Mouse (Mus musculus): ENCODE data around the gene Mgat4e. TPM values are rescaled to one million over a fixed set of nuclear protein-coding genes. Genes with fewer than 3 reads are reported as not detected.

Gene Mgat4e
- polyA plus RNA-seq, 1 experiment = not detected

DNA sequence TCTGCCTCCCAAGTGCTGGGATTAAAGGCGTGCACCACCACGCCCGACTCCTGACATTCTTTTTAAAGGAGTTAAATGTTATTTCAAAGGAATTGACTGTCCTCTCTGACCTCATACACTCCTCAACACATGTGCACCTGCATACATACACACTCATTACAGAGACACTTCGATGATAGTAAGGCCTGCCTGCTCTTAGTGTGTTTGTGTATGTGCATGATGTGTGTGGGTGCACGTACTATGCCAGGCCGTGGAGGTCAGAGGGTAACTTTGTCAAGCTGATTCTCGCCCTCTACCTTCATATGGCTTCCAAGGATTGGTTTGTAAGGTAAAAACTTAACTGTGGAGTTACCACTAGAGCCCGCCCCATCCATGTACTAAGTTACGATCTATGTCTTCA, 20.7 kb upstream of the Mgat4e start:
- Histone ChIP-seq H3K4me3 (no peak overlapping the region), H3K79me2 (ENCODE audit: control insufficient read depth, insufficient read depth) (peaks cover 71% of the 10 kb centered on the region), H3ac (ENCODE audit: control insufficient read depth, insufficient read length) (no peak overlapping the region), H3K4me2 (ENCODE audit: low read depth) (no peak overlapping the region), H3K27me3 (ENCODE audit: control insufficient read depth, insufficient read depth, insufficient read length) (no peaks in the 10 kb centered on the region), H3K36me3 (ENCODE audit: control insufficient read depth, insufficient read depth) (no peaks in the 10 kb centered on the region)
- TF ChIP-seq E2F4 (IDR thresholded peaks at IDR 0.05; ENCODE audit: insufficient read depth) (no peak), TCF12 (IDR thresholded peaks at IDR 0.05; ENCODE audit: insufficient read depth, poor library complexity, severe bottlenecking) (no peak), CEBPB (IDR thresholded peaks at IDR 0.05; ENCODE audit: insufficient read depth, poor library complexity, severe bottlenecking) (no peak), USF1 (IDR thresholded peaks at IDR 0.05; ENCODE audit: low read depth) (no peak), TCF3 (IDR thresholded peaks at IDR 0.05; ENCODE audit: insufficient read length, low read depth) (no peak), MYOD1 (IDR thresholded peaks at IDR 0.05; ENCODE audit: control insufficient read depth in 1 of 3, insufficient read length in 2 of 3, low read depth in 2 of 3) (no peak), POLR2AphosphoS2 (IDR thresholded peaks at IDR 0.05; ENCODE audit: insufficient read length, low read depth) (no peak), REST (IDR thresholded peaks at IDR 0.05; ENCODE audit: insufficient read depth, insufficient read length) (no peak), MYOG (IDR thresholded peaks at IDR 0.05; ENCODE audit: control insufficient read depth in 1 of 3, insufficient read depth in 1 of 3, insufficient read length in 2 of 3, low read depth in 2 of 3) (no peak), MAX (IDR thresholded peaks at IDR 0.05; ENCODE audit: low read depth) (no peak), POLR2A (IDR thresholded peaks at IDR 0.05; ENCODE audit: insufficient read length, low read depth) (no peak), SRF (IDR thresholded peaks at IDR 0.05; ENCODE audit: control insufficient read depth, insufficient read length, low read depth) (no peak)

DNA sequence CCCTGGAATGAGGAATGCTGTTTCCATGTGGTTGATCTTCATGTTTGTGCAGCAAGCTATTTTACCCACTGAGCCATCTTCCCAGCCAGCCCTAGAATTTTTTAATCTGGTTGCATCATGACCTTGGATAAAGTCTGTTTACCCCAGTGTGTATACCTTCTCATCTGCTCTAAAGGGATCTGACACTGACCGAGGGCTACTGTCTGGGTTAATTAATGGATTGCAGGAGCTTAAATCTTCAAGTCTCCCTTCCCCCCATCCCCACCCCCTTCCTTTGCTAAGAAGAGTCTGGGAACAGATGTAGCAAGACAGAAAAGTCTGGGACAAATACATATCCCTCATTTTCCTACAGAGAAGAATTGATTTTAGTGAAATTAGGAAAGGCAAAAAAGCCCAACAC, 18.0 kb upstream of the Mgat4e start:
- peaks cover 81% of the 10 kb centered on the region for H3K79me2 ChIP-seq (ENCODE audit: control insufficient read depth, insufficient read depth)
- no peak overlapping the region for H3ac ChIP-seq (ENCODE audit: control insufficient read depth, insufficient read length)
- H3K27me3 ChIP-seq (ENCODE audit: control insufficient read depth, insufficient read depth, insufficient read length) = no peaks in the 10 kb centered on the region
- H3K36me3 ChIP-seq (ENCODE audit: control insufficient read depth, insufficient read depth) = no peaks in the 10 kb centered on the region
- no peak overlapping the region for H3K4me3 ChIP-seq
- H3K4me2 ChIP-seq (ENCODE audit: low read depth) = no peak overlapping the region
- no peak for TF ChIP-seq SRF (IDR thresholded peaks at IDR 0.05; ENCODE audit: control insufficient read depth, insufficient read length, low read depth)
- no peak for TF ChIP-seq POLR2A (IDR thresholded peaks at IDR 0.05; ENCODE audit: insufficient read length, low read depth)
- no peak for TF ChIP-seq MAX (IDR thresholded peaks at IDR 0.05; ENCODE audit: low read depth)

DNA sequence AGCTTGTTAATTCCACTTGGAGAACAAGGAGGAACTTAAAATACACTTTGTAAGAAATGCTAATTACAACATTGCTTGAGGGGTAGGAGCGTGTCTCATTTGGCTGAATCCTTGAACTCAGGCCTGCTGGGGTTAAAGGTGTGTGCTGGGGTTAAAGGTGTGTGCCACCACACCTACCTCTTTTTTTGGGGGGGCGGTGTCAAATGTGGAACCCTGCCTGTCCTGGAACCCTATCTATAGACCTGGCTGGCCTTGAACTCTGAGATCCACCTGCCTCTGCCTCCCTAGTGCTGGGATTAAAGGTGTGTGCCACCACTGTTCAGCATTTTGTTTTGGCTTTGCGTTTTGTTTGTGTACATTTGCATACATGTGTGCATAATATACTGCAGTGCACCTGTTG, 14.2 kb upstream of the Mgat4e start:
- Histone ChIP-seq H3K27me3 (ENCODE audit: control insufficient read depth, insufficient read depth, insufficient read length) (no peaks in the 10 kb centered on the region), H3K4me2 (ENCODE audit: low read depth) (no peak overlapping the region), H3K79me2 (ENCODE audit: control insufficient read depth, insufficient read depth) (peaks cover 63% of the 10 kb centered on the region), H3K36me3 (ENCODE audit: control insufficient read depth, insufficient read depth) (no peaks in the 10 kb centered on the region), H3K4me3 (no peak overlapping the region), H3ac (ENCODE audit: control insufficient read depth, insufficient read length) (no peak overlapping the region)
- TF ChIP-seq MAX (IDR thresholded peaks at IDR 0.05; ENCODE audit: low read depth) (no peak), USF1 (IDR thresholded peaks at IDR 0.05; ENCODE audit: low read depth) (no peak)

DNA sequence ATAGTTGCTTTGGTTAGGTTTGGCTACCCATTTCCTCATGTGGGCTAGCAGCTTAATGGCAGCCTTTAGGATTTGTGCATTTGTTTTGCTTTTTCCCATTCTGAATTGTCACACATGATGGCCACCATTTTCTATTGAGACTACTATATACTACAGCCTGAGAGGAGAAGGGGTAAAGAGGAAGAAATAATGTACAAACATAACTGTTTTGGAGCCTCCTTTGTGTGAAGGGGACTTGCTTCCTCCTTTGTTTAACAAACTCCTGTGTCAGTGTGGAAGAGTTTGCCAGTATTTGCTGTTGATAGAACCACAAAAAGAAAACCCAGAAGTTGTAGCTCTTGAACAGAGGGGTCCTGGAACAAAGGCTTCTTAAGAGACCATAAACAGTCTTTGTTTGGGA, 13.0 kb upstream of the Mgat4e start:
- no peak overlapping the region for H3ac ChIP-seq (ENCODE audit: control insufficient read depth, insufficient read length)
- H3K79me2 ChIP-seq (ENCODE audit: control insufficient read depth, insufficient read depth) = peaks cover 56% of the 10 kb centered on the region
- peak overlapping the region; percentile 58 for H3K4me2 ChIP-seq (ENCODE audit: low read depth)
- peak overlapping the region; percentile 49 for H3K4me3 ChIP-seq
- no peaks in the 10 kb centered on the region for H3K27me3 ChIP-seq (ENCODE audit: control insufficient read depth, insufficient read depth, insufficient read length)
- TF ChIP-seq MAX (IDR thresholded peaks at IDR 0.05; ENCODE audit: low read depth) (no peak), CEBPB (IDR thresholded peaks at IDR 0.05; ENCODE audit: insufficient read depth, poor library complexity, severe bottlenecking) (no peak), REST (IDR thresholded peaks at IDR 0.05; ENCODE audit: insufficient read depth, insufficient read length) (no peak), USF1 (IDR thresholded peaks at IDR 0.05; ENCODE audit: low read depth) (no peak), MYOD1 (IDR thresholded peaks at IDR 0.05; ENCODE audit: control insufficient read depth in 1 of 3, insufficient read length in 2 of 3, low read depth in 2 of 3) (no peak), POLR2A (IDR thresholded peaks at IDR 0.05; ENCODE audit: insufficient read length, low read depth) (no peak), E2F4 (IDR thresholded peaks at IDR 0.05; ENCODE audit: insufficient read depth) (no peak), POLR2AphosphoS2 (IDR thresholded peaks at IDR 0.05; ENCODE audit: insufficient read length, low read depth) (no peak), SRF (IDR thresholded peaks at IDR 0.05; ENCODE audit: control insufficient read depth, insufficient read length, low read depth) (no peak), TCF3 (IDR thresholded peaks at IDR 0.05; ENCODE audit: insufficient read length, low read depth) (no peak), TCF12 (IDR thresholded peaks at IDR 0.05; ENCODE audit: insufficient read depth, poor library complexity, severe bottlenecking) (no peak), MYOG (IDR thresholded peaks at IDR 0.05; ENCODE audit: control insufficient read depth in 1 of 3, insufficient read depth in 1 of 3, insufficient read length in 2 of 3, low read depth in 2 of 3) (no peak)
- H3K36me3 ChIP-seq (ENCODE audit: control insufficient read depth, insufficient read depth) = no peaks in the 10 kb centered on the region

DNA sequence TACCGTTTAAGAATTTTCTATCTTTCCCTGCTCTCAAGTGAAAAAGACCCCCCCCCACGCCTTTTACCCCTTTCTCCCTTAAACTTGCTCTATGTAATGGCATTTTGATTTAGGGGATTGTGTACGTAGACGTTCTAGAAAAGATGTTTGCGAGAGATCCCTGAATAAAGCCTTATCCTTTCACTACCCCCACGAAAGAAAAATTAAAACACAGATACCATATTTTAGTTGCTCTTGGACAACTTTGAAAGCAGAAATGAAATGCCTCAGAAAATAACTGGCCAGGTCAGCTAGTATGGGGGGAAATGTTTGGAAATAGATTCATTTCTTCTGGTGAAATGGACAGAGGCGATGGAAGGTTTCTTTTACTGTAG, 12.3 kb upstream of the Mgat4e start:
- Histone ChIP-seq H3K4me3 (peak overlapping the region; percentile 49), H3K79me2 (ENCODE audit: control insufficient read depth, insufficient read depth) (peaks cover 51% of the 10 kb centered on the region), H3K4me2 (ENCODE audit: low read depth) (peak overlapping the region; percentile 58), H3ac (ENCODE audit: control insufficient read depth, insufficient read length) (peak overlapping the region; percentile 59), H3K36me3 (ENCODE audit: control insufficient read depth, insufficient read depth) (no peaks in the 10 kb centered on the region), H3K27me3 (ENCODE audit: control insufficient read depth, insufficient read depth, insufficient read length) (no peaks in the 10 kb centered on the region)
- no peak for TF ChIP-seq MYOD1 (IDR thresholded peaks at IDR 0.05; ENCODE audit: control insufficient read depth in 1 of 3, insufficient read length in 2 of 3, low read depth in 2 of 3)
- TF ChIP-seq E2F4 (IDR thresholded peaks at IDR 0.05; ENCODE audit: insufficient read depth) = no peak
- TF ChIP-seq MYOG (IDR thresholded peaks at IDR 0.05; ENCODE audit: control insufficient read depth in 1 of 3, insufficient read depth in 1 of 3, insufficient read length in 2 of 3, low read depth in 2 of 3) = no peak
- no peak for TF ChIP-seq USF1 (IDR thresholded peaks at IDR 0.05; ENCODE audit: low read depth)
- TF ChIP-seq TCF12 (IDR thresholded peaks at IDR 0.05; ENCODE audit: insufficient read depth, poor library complexity, severe bottlenecking) = no peak

Measured in myocyte (in vitro differentiated cells).